Mouse (Mus musculus) neural tube, embryonic 12.5 days (tissue): ENCODE measurements around the gene Zfpl1. TPM values are rescaled to one million over a fixed set of nuclear protein-coding genes. Genes with fewer than 3 reads are reported as not detected.

Source experiments
- ATAC-seq: fragments of 200-750 bp; cut with Nextera tagmentation; 2 replicates; pipeline ENCODE4 v1.8.0; 2017; ENCODE audit warnings: low read depth, mild to moderate bottlenecking, moderate TSS enrichment, moderate library complexity; ENCODE audit not compliant: low FRiP score
- H3K27ac ChIP-seq: fragments of 300-500 bp; sonication (generic); 2 replicates; pipeline ENCODE4 v1.5.1; 2016
- H3K27me3 ChIP-seq: fragments of 300-500 bp; sonication (generic); replicated peaks from 2 replicates; pipeline ENCODE4 v1.6.1; 2016; ENCODE audit warnings: mild to moderate bottlenecking
- H3K36me3 ChIP-seq: fragments of 300-500 bp; sonication (generic); 2 replicates; pipeline ENCODE4 v1.6.1; 2016; ENCODE audit warnings: mild to moderate bottlenecking
- H3K4me1 ChIP-seq: fragments of 300-500 bp; sonication (generic); 2 replicates; pipeline ENCODE4 v1.6.1; 2016
- H3K4me2 ChIP-seq: fragments of 300-500 bp; sonication (generic); replicated peaks from 2 replicates; pipeline ENCODE4 v1.6.1; 2016; ENCODE audit warnings: mild to moderate bottlenecking
- H3K4me3 ChIP-seq: fragments of 300-500 bp; sonication (generic); 2 replicates; pipeline ENCODE4 v1.5.1; 2016
- H3K9ac ChIP-seq: fragments of 300-500 bp; sonication (generic); 2 replicates; pipeline ENCODE4 v1.6.1; 2016; ENCODE audit warnings: mild to moderate bottlenecking
- H3K9me3 ChIP-seq: fragments of 300-500 bp; sonication (generic); 2 replicates; pipeline ENCODE4 v1.6.1; 2016; ENCODE audit warnings: mild to moderate bottlenecking
- WGBS: fragments of 180-500 bp; shearing (Covaris S2); methylation state at CpG from one replicate; pipeline ENCODE4 v1.1.7; 2016; 5-methylcytosine and 5-hydroxymethylcytosine counted together
- polyA plus RNA-seq: library from polyadenylated mRNA; unstranded; fragments of >200 nt; fragmentation: Nextera tagmentation; extraction: Ambion mirVana; gene quantifications from 2 replicates; pipeline ENCODE4 v1.2.1, GENCODE M21; 2016

The Zfpl1 gene
- polyA plus RNA-seq, 1 experiment from 2014 or later, result 75.0 TPM

- H3K4me2 ChIP-seq, result no peak overlapping the region
- H3K9ac ChIP-seq, result no peak overlapping the region
- 93% methylated on average over 13 of the region's 13 CpGs for WGBS
- H3K9me3 ChIP-seq, result no peaks in the 10 kb centered on the region
- H3K4me1 ChIP-seq, result peaks cover 17% of the 10 kb centered on the region
- no peak overlapping the region for H3K27ac ChIP-seq
- ATAC-seq, result no peak
- peaks cover 42% of the 10 kb centered on the region for H3K36me3 ChIP-seq
- no peak overlapping the region for H3K4me3 ChIP-seq
- H3K27me3 ChIP-seq, result no peaks in the 10 kb centered on the region
Measured at GRCm38 (mm10) chr19:6088841-6089240, 4.1 kb upstream of the Zfpl1 start.

GRCm38 (mm10) chr19:6085417-6085879, 692 bp upstream of the Zfpl1 start:
- peaks cover 22% of the 10 kb centered on the region for H3K4me1 ChIP-seq
- peak; percentile 86 for ATAC-seq
- H3K27ac ChIP-seq, result no peak overlapping the region
- peak overlapping the region; percentile 84 for H3K4me2 ChIP-seq
- peak overlapping the region; percentile 71 for H3K4me3 ChIP-seq
- H3K9ac ChIP-seq, result peak overlapping the region; percentile 44; the same call in 1 of the 2 replicates
- H3K9me3 ChIP-seq, result no peaks in the 10 kb centered on the region
- WGBS, result under 1% methylated on average over 17 of the region's 17 CpGs
- H3K27me3 ChIP-seq, result no peaks in the 10 kb centered on the region
- H3K36me3 ChIP-seq, result peaks cover 41% of the 10 kb centered on the region

DNA sequence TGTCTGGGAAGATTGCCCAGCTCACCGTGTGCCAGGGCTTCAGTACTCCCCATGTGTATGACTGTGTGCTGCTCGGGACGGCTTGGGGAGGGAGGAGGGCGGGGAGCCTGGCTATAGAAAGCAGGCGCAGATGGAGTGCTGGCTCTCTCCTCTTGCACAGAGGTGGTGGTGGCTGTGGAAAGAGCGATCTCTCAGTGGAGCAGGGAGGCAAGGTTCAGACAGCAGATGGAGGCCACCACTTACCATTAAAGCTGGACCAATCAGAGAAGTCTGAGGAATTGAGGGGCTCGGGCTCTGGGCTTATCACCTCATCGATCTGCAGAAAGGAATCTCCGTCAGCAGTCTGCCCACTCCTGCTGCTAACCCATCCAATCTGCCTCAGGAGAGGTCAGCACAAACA, 2.6 kb downstream of the Zfpl1 start, which contains the start of gene Gm28374:
TSS of gene Gm28374 (minus strand) at position 101 of the 400 bp plus-strand sequence.
- Histone ChIP-seq H3K9me3 (no peaks in the 10 kb centered on the region), H3K9ac (no peak within 1 kb of the TSS), H3K4me3 (no peak within 1 kb of the TSS), H3K36me3 (peaks cover 29% of the 10 kb centered on the region), H3K4me2 (no peak within 1 kb of the TSS), H3K27ac (no peak within 1 kb of the TSS), H3K4me1 (peaks cover 22% of the 10 kb centered on the region), H3K27me3 (no peaks in the 10 kb centered on the region)
- no peak for ATAC-seq
- WGBS, result 92% methylated on average over 9 of the region's 9 CpGs

DNA sequence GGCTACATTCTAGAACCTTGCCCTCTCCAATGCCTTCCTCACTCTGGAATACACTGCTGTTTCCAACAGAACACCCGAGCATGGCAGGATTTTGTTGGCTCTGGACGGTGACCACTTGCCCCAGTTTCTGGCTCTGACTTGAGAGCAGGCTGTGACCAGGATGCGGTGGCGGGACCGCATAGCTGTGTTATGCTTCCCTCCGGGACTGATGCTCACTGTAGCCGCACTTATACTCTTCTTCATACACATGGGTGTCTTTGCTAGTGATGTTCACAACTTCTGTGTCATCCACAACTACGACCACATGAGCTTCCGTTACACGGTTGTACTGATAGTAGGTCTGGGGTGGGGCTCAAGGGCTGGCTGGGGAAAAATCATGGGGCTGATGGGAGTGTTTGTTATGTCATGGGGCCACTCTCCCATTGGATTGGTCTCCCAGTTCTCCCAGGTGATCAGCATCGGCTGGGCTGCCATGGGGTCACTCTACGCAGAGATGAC, 4.7 kb downstream of the Zfpl1 start, which contains the start of gene Tmem262:
TSS of gene Tmem262 (plus strand) at position 51 of the 498 bp plus-strand sequence.
- no peak for ATAC-seq
- no peak within 1 kb of the TSS for H3K27ac ChIP-seq

DNA sequence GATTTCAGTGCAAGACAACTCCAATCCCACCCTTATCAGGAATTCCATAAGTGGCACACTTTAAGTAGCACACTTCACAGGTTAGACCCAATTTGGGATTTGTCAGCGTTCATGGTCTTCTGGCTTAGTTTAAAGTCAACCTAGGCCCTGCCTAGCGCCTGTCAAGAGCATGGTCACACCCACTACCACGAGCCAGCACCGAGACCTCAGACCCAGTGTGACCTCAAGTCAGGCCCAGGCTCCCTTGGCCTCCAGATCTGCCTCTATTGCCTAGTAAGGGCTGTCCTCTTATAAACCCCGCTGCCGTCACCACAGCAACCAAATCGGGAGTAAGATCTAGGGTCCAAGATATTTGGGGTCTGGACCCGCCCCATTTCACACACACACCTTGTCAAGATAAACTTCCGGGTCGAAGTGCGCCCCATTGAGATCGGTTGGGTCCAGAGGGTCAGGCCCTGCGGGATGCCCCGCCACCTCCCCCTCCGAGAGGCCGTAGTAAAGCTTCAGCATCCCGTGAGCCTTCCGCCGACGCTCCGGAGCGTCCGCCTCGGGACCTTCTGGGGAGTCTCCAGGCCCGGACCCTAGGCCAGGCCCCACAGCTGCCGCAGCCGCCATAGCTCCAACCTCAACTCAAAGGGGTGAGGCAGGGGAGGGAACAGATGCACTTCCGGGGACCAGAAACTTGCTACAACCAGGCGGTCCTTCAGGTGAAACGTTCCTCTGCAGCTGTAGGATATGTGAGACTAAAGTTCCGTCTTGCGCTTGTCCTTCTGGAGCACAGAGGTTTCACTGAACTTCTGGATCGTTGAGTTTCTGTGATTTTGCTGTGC, 8.0 kb downstream of the Zfpl1 start, which contains the start of gene Vps51:
TSS of gene Vps51 (minus strand) at position 668 of the 830 bp plus-strand sequence.
- peak; percentile 82 for ATAC-seq
- peaks cover 8% of the 10 kb centered on the region for H3K4me1 ChIP-seq

More for the DNA sequence above, 4.7 kb downstream of the Zfpl1 start, which contains the start of gene Tmem262:
- no peaks in the 10 kb centered on the region for H3K9me3 ChIP-seq
- peaks cover 27% of the 10 kb centered on the region for H3K36me3 ChIP-seq
- no peak within 1 kb of the TSS for H3K4me3 ChIP-seq
- H3K4me2 ChIP-seq, result no peak within 1 kb of the TSS
- 95% methylated on average over 12 of the region's 12 CpGs for WGBS
- peaks cover 19% of the 10 kb centered on the region for H3K4me1 ChIP-seq
- H3K27me3 ChIP-seq, result no peaks in the 10 kb centered on the region
- no peak within 1 kb of the TSS for H3K9ac ChIP-seq

DNA sequence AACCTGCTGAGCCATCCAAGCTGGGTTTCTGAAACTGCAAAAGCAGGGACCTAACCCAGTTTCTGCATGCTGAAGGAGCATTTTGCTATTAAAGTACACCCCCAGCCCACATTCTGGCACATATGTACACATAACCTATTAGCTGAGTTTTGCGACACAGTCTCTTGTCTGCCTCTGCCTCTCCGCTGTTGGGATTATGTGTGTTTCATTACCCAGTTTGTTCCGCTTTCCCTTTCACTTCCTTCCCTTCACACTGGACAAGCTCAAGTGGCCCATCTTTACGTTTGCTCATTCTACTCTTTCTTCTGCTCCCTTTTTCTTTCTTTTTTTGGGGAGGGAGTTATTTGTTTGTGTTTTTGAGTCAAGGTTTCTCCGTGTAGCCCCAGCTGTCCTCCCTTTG, 10.9 kb downstream of the Zfpl1 start:
- 93% methylated on average over 5 of the region's 5 CpGs for WGBS

More for the DNA sequence above, 8.0 kb downstream of the Zfpl1 start, which contains the start of gene Vps51:
- H3K9me3 ChIP-seq, result no peaks in the 10 kb centered on the region
- H3K27ac ChIP-seq, result peak within 1 kb of the TSS; percentile 67; the same call in 1 of the 2 replicates
- peaks cover 37% of the 10 kb centered on the region for H3K36me3 ChIP-seq
- peak within 1 kb of the TSS; percentile 69 for H3K4me3 ChIP-seq
- H3K27me3 ChIP-seq, result no peaks in the 10 kb centered on the region
- H3K4me2 ChIP-seq, result peak within 1 kb of the TSS; percentile 92
- 2% methylated on average over 33 of the region's 33 CpGs for WGBS
- H3K9ac ChIP-seq, result peak within 1 kb of the TSS; percentile 61

GRCm38 (mm10) chr19:6071261-6071660, 13.5 kb downstream of the Zfpl1 start:
- Histone ChIP-seq H3K9me3 (no peaks in the 10 kb centered on the region), H3K27ac (no peak overlapping the region), H3K9ac (no peak overlapping the region), H3K4me3 (no peak overlapping the region), H3K36me3 (peaks cover 54% of the 10 kb centered on the region), H3K4me1 (peaks cover 22% of the 10 kb centered on the region), H3K4me2 (no peak overlapping the region), H3K27me3 (no peaks in the 10 kb centered on the region)
- no peak for ATAC-seq
- whole genome bisulfite sequencing, result 95% methylated on average over 19 of the region's 19 CpGs

More for the DNA sequence above, 10.9 kb downstream of the Zfpl1 start:
- no peak overlapping the region for H3K4me2 ChIP-seq
- peaks cover 49% of the 10 kb centered on the region for H3K36me3 ChIP-seq
- ATAC-seq, result no peak
- peaks cover 9% of the 10 kb centered on the region for H3K4me1 ChIP-seq
- H3K9ac ChIP-seq, result no peak overlapping the region
- no peaks in the 10 kb centered on the region for H3K27me3 ChIP-seq
- no peak overlapping the region for H3K4me3 ChIP-seq
- H3K9me3 ChIP-seq, result no peaks in the 10 kb centered on the region
- H3K27ac ChIP-seq, result no peak overlapping the region

DNA sequence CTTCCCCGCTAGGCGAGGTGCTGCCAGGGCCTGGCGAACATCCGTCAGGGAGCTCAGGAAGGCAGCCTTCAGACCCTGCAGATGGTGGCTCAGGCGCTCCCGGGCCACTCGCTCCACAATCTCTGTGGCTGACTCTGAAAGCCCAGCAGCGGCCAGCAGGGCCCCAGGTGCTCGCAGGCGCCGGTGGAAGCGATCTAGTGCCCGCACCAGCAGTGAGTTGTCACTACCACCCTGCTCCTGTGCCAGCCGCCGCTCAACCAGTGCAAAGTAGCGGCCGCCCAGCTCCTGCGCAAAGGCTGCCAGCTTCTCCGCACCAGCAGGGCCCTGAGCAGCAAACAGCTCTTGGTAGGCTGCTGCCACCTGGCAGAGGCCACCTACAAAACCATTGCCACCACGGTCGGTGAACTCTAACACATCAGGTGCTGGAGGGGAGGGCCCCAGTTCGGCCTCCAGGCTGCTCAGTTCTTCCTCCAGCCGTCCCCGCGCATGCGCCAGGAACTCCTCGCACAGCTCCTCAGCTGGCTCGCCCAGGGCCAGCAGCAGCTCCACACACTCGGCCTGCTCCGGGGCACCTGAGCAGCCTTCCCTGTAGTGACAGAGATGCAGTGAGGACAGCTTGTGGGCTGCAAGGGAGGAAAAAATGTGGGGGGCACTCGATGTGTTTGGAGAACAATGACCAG, 14.0 kb downstream of the Zfpl1 start:
- H3K4me1 ChIP-seq, result peaks cover 23% of the 10 kb centered on the region
- ATAC-seq, result no peak
- H3K4me3 ChIP-seq, result no peak overlapping the region
- H3K4me2 ChIP-seq, result no peak overlapping the region
- H3K27ac ChIP-seq, result no peak overlapping the region
- H3K27me3 ChIP-seq, result no peaks in the 10 kb centered on the region
- peaks cover 54% of the 10 kb centered on the region for H3K36me3 ChIP-seq
- WGBS, result 93% methylated on average over 31 of the region's 31 CpGs
- H3K9me3 ChIP-seq, result no peaks in the 10 kb centered on the region
- H3K9ac ChIP-seq, result no peak overlapping the region

DNA sequence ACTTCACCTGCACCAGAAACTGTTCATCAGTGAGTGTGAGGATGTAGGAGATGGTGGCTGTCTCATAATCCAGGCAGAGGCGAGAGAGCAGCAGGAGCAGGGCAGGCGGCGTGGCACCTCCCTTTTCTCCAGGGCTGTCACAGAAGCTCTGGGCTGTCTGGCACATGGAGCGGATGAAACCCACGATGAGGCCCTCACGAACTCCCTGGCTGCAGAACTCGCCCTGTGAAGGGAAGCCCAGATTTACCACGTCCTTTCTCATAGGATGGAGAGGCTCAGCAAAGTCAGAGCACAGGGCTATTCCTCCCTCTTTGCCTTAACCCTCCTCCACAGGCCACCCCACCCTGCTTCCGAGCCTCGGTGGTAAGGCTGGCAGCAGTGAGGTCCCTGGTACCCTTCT, 14.9 kb downstream of the Zfpl1 start:
- ATAC-seq, result no peak
- no peaks in the 10 kb centered on the region for H3K27me3 ChIP-seq
- 94% methylated on average over 10 of the region's 10 CpGs for WGBS
- no peaks in the 10 kb centered on the region for H3K9me3 ChIP-seq
- H3K4me2 ChIP-seq, result no peak overlapping the region
- H3K4me3 ChIP-seq, result no peak overlapping the region
- peaks cover 50% of the 10 kb centered on the region for H3K36me3 ChIP-seq
- H3K27ac ChIP-seq, result no peak overlapping the region
- H3K4me1 ChIP-seq, result peaks cover 25% of the 10 kb centered on the region
- no peak overlapping the region for H3K9ac ChIP-seq

GRCm38 (mm10) chr19:6068951-6069350, 15.8 kb downstream of the Zfpl1 start:
- 0 out of 2 replicates have a peak overlapping the region, but pooled peaks have one; percentile 93 for H3K4me2 ChIP-seq
- ATAC-seq, result no peak
- H3K9me3 ChIP-seq, result no peaks in the 10 kb centered on the region
- no peak overlapping the region for H3K9ac ChIP-seq
- peaks cover 25% of the 10 kb centered on the region for H3K4me1 ChIP-seq
- no peaks in the 10 kb centered on the region for H3K27me3 ChIP-seq
- H3K4me3 ChIP-seq, result no peak overlapping the region
- 79% methylated on average over 4 of the region's 4 CpGs for WGBS
- H3K27ac ChIP-seq, result no peak overlapping the region
- H3K36me3 ChIP-seq, result peaks cover 47% of the 10 kb centered on the region

DNA sequence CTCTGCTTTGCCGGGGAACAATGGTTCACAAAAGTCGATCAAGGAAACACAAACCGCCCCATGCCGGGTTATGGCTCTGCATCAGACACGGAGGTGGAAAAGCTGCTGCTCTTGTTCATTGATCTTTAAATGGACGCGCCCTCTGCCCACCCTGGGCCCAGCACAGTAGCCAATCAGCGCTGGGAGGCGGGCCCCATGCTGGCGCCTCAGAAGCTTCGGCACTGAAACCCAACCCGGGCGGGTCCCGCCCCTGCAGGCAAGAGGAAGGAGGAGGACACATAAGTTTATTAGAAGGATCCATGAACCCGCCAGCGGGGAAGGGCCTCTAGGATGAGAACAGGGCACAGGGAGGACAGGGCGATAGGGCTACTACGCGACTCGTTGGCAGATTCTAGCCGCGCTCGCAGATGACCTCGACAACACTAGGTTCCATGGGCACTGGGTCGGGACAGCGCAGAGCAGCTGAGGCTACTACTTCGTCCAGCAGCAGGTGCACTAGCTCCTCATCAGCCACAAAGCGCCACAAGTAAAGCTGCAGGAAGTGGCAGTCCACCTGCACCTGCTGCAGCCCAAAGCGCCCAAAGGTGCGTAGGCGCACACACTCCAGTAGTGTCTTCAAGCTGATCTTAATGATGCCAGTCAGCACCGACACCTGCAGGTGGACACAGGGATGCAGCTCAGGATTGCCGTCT, 16.9 kb downstream of the Zfpl1 start, which contains the start of gene Tm7sf2:
TSS of gene Tm7sf2 (minus strand) at position 650 of the 692 bp plus-strand sequence.
- peak; percentile 93 for ATAC-seq
- Histone ChIP-seq H3K27me3 (no peaks in the 10 kb centered on the region), H3K4me1 (peaks cover 32% of the 10 kb centered on the region), H3K4me2 (peak within 1 kb of the TSS; percentile 93), H3K27ac (peak within 1 kb of the TSS; percentile 74), H3K36me3 (peaks cover 38% of the 10 kb centered on the region), H3K9me3 (no peaks in the 10 kb centered on the region), H3K9ac (peak within 1 kb of the TSS; percentile 64), H3K4me3 (peak within 1 kb of the TSS; percentile 49)
- 6% methylated on average over 33 of the region's 33 CpGs for WGBS
